Mouse (Mus musculus) heart, embryonic 16.5 days (tissue): Measurements from ENCODE around the gene Sorcs2. TPM values are rescaled to one million over a fixed set of nuclear protein-coding genes. Genes with fewer than 3 reads are reported as not detected.

ENCODE experiments used
- ATAC-seq: fragments of 200-750 bp; cut with Nextera tagmentation; replicated peaks from 2 replicates; pipeline ENCODE4 v1.8.0; 2017; ENCODE audit warnings: moderate number of reproducible peaks; ENCODE audit not compliant: insufficient read depth, low FRiP score; ENCODE audit errors: extremely low read depth
- H3K27ac ChIP-seq: fragments of 300-500 bp; sonication (generic); 2 replicates; pipeline ENCODE4 v1.5.1; 2014; ENCODE audit warnings: mild to moderate bottlenecking, low read length, control low read depth, moderate library complexity
- H3K27me3 ChIP-seq: fragments of 300-500 bp; sonication (generic); 2 replicates; pipeline ENCODE4 v1.6.1; 2014; ENCODE audit warnings: low read length, mixed read lengths; ENCODE audit not compliant: control insufficient read depth, insufficient read depth
- H3K36me3 ChIP-seq: fragments of 300-500 bp; sonication (generic); 2 replicates; pipeline ENCODE4 v1.6.1; 2014; ENCODE audit not compliant: control insufficient read depth, insufficient read depth
- H3K4me1 ChIP-seq: fragments of 300-500 bp; sonication (generic); 2 replicates; pipeline ENCODE4 v1.6.1; 2014; ENCODE audit warnings: low read length, mixed read lengths; ENCODE audit not compliant: control insufficient read depth, insufficient read depth
- H3K4me2 ChIP-seq: fragments of 300-500 bp; sonication (generic); 2 replicates; pipeline ENCODE4 v1.6.1; 2014; ENCODE audit warnings: low read depth, mild to moderate bottlenecking, control low read depth, low read length
- H3K4me3 ChIP-seq: fragments of 300-500 bp; sonication (generic); 2 replicates; pipeline ENCODE4 v1.5.1; 2014; ENCODE audit warnings: mild to moderate bottlenecking, control low read depth, low read length
- H3K9ac ChIP-seq: fragments of 300-500 bp; sonication (generic); 2 replicates; pipeline ENCODE4 v1.6.1; 2014; ENCODE audit warnings: low read length, control low read depth
- H3K9me3 ChIP-seq: fragments of 300-500 bp; sonication (generic); replicated peaks from 2 replicates; pipeline ENCODE4 v1.6.1; 2016; ENCODE audit warnings: low read length; ENCODE audit not compliant: control insufficient read depth
- WGBS: fragments of 180-500 bp; shearing (Covaris S2); extraction: QIAGEN DNeasy Blood & Tissue Kit; methylation state at CpG from one replicate; pipeline ENCODE4 v1.1.7; 2014; 5-methylcytosine and 5-hydroxymethylcytosine counted together
- microRNA-seq: library from miRNA; unstranded; fragments of <30 nt; microRNA quantifications from one replicate; pipeline ENCODE4, GENCODE M21; 2017
- polyA plus RNA-seq: library from polyadenylated mRNA; unstranded; fragments of >200 nt; fragmentation: Nextera tagmentation; extraction: Ambion mirVana; gene quantifications from 2 replicates; pipeline ENCODE4 v1.2.1, GENCODE M21; 2015

The Sorcs2 gene
- polyA plus RNA-seq, 1 experiment from 2014 or later = 8.2 TPM

- Histone ChIP-seq H3K4me1 (peaks cover 34% of the 10 kb centered on the region), H3K4me3 (no peak overlapping the region), H3K27ac (peak overlapping the region; percentile 89), H3K27me3 (no peaks in the 10 kb centered on the region), H3K36me3 (peaks cover 34% of the 10 kb centered on the region), H3K4me2 (no peak overlapping the region), H3K9ac (peak overlapping the region; percentile 5; the same call in 1 of the 2 replicates), H3K9me3 (no peaks in the 10 kb centered on the region)
- 56% methylated on average over 10 of the region's 10 CpGs for whole genome bisulfite sequencing
- ATAC-seq = no peak
Measured at GRCm38 (mm10) chr5:35971841-35972578, 425.9 kb downstream of the Sorcs2 start.

GRCm38 (mm10) chr5:35970380-35971105 lies 427.4 kb downstream of the Sorcs2 start:
- Histone ChIP-seq H3K27ac (peak overlapping the region; percentile 55; the same call in 1 of the 2 replicates), H3K9me3 (0 out of 2 replicates have a peak, but pooled peaks cover 3% of the 10 kb centered on the region), H3K4me3 (no peak overlapping the region), H3K9ac (no peak overlapping the region), H3K4me2 (no peak overlapping the region), H3K36me3 (peaks cover 35% of the 10 kb centered on the region), H3K4me1 (peaks cover 32% of the 10 kb centered on the region), H3K27me3 (no peaks in the 10 kb centered on the region)
- 0 out of 2 replicates have a peak, but pooled peaks have one; percentile 11 for ATAC-seq
- WGBS = 51% methylated on average over 12 of the region's 12 CpGs

DNA sequence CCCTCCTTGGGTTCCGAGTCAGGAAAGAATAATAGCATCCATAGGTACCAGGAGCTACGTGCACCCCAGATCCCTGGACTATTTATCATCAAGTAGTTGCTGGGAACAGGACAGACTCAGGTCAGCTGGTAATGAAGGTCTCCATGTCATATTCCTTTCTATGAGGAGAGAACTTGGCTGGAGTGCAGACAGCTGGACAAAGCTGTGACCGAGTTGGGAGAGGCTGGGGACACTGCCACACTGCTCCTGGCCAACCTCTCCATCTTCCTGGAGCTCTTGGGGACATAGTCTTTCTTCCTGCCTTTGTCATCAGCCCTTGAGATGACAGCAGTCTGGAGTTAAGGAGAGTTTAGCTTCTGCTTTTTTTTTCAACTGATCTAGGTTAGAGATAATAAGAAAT lies 428.1 kb downstream of the Sorcs2 start:
- H3K27me3 ChIP-seq = no peaks in the 10 kb centered on the region
- H3K36me3 ChIP-seq = peaks cover 36% of the 10 kb centered on the region
- no peak overlapping the region for H3K4me3 ChIP-seq
- H3K27ac ChIP-seq = peak overlapping the region; percentile 55; the same call in 1 of the 2 replicates
- no peak overlapping the region for H3K4me2 ChIP-seq
- no peak overlapping the region for H3K9ac ChIP-seq
- H3K4me1 ChIP-seq = peaks cover 30% of the 10 kb centered on the region
- 59% methylated on average over 3 of the region's 3 CpGs for WGBS
- H3K9me3 ChIP-seq = 0 out of 2 replicates have a peak, but pooled peaks cover 3% of the 10 kb centered on the region
- no peak for ATAC-seq

Small RNA genes within 50 kb of the gene (microRNA-seq; reads per million reads assigned to microRNA genes)
- gene Mir7689 = 40.1 reads per million, percentile 41 among the genes with 10 or more reads in this experiment

Other genes with a start within 250 kb of the Sorcs2 start
- gene Psapl1, start 194.1 kb downstream of the Sorcs2 start, polyA plus RNA-seq = 0.12 TPM in 1 of 2 replicates, not detected in the other
- gene Grpel1, start 66.9 kb upstream of the Sorcs2 start, polyA plus RNA-seq = 65.3 and 68.4 TPM in 2 replicates
- gene Tada2b, start 86.1 kb upstream of the Sorcs2 start, polyA plus RNA-seq = 1.7 TPM in 2 replicates
- 0.37 TPM in 2 replicates for gene Ccdc96, start 86.4 kb upstream of the Sorcs2 start, polyA plus RNA-seq
- gene Tbc1d14, start 195.1 kb upstream of the Sorcs2 start, polyA plus RNA-seq = 18.0 and 18.2 TPM in 2 replicates